Comparison of ENCODE assay signal across 10 mouse cellular contexts in genomic region chr5:113861294-113861693, GRCm38 (mm10). TPM values are rescaled to one million over a fixed set of nuclear protein-coding genes. Genes with fewer than 3 reads are reported as not detected.
DNase-seq lines count a peak whose midpoint lies in the region; TF ChIP-seq lines count a peak whose summit lies in the region.
"Had no signal": no experiment of that assay in that cellular context is flagged by ENCODE, and none has a peak within 500 bp of the region (broad histone marks: within the 10 kb centered on the region; RNA-seq: fewer than 3 reads in every experiment).

No protein-coding gene starts in this region.

- TF ChIP-seq POLR2A in lung, adult 2 months (IDR thresholded peaks at IDR 0.05; ENCODE audit: borderline replicate concordance, extremely low read depth, low read depth, low read length): no peak

- peak; percentile 62 for DNase-seq in cerebellum, adult 9-11 months
- DNase-seq in cerebellum, adult 9-10 months: no peak
- no peak for DNase-seq in lung, adult 2 months
- no peak for DNase-seq in lung, postnatal 25 days (ENCODE audit: low spot score)
- DNase-seq in R1 (ENCODE audit: low read depth, low spot score): peak; percentile 70
- DNase-seq in splenic B cell, adult 2 months (ENCODE audit: low read depth, low spot score): peak; percentile 35
- DNase-seq in embryo, embryonic 10.5 days (ENCODE audit: low spot score): no peak
- DNase-seq in left cerebral cortex, postnatal 25 days (ENCODE audit: low spot score in 2 of 2): no peak
- DNase-seq: gastrocnemius, postnatal 14 days had no signal

- 97% methylated on average over 8 of the region's 8 CpGs for WGBS in lung, adult 2 months

- peaks cover 11% of the 10 kb centered on the region for H3K4me1 ChIP-seq in lung, adult 2 months (ENCODE audit: control insufficient read depth, insufficient read depth, low read length)

- TF ChIP-seq CTCF in lung, adult 2 months (IDR thresholded peaks at IDR 0.05; ENCODE audit: insufficient read depth, low read length): peak; percentile 43

- no peak overlapping the region for H3K4me3 ChIP-seq in lung, adult 2 months (replicated peaks; ENCODE audit: extremely low read depth, low read depth, low read length)
- H3K4me3 ChIP-seq: hindbrain, embryonic 15.5 days had no signal

- no peaks in the 10 kb centered on the region for H3K27me3 ChIP-seq in splenic B cell, adult 2 months (ENCODE audit: control insufficient read depth, insufficient read depth, low read length, poor library complexity, severe bottlenecking)
- H3K27me3 ChIP-seq: hindbrain, embryonic 15.5 days had no signal

- intact Hi-C loops in left cerebral cortex, postnatal 25 days (cut with DNase I): no loop called here

- no peaks in the 10 kb centered on the region; the same call in 1 of the 2 replicates for H3K36me3 ChIP-seq in splenic B cell, adult 2 months (ENCODE audit: control insufficient read depth, insufficient read depth, low read length, poor library complexity, severe bottlenecking)

RNA-seq across cellular contexts. Expression of gene Selplg, which starts 28.9 kb away (rescaled TPM):
- polyA plus RNA-seq in lung, adult 2 months (2012; rRNA removed): 96.6 and 100 TPM in 2 replicates
- 10 to 100 TPM; 30.2 to 32.9 TPM for total RNA-seq in left cerebral cortex, postnatal 25 days (2021)

RNA-seq across cellular contexts. Expression of gene Coro1c, which starts 47.3 kb away (rescaled TPM):
- 86.7 and 104 TPM in 2 replicates for polyA plus RNA-seq in lung, adult 2 months (2012; rRNA removed)
- total RNA-seq in left cerebral cortex, postnatal 25 days (2021): 10 to 100 TPM; 76.1 to 77.5 TPM

Comparison
In these comparisons a context has a peak if more than half of its experiments do, and no peak if none do; other contexts are left out.
1. DNase-seq: peak in cerebellum, adult 9-11 months (single experiment), R1 (single experiment) and splenic B cell, adult 2 months (single experiment); none in cerebellum, adult 9-10 months (single experiment), lung, adult 2 months (single experiment), lung, postnatal 25 days (single experiment), embryo, embryonic 10.5 days (single experiment) and left cerebral cortex, postnatal 25 days (0 of 2).